Mouse (Mus musculus): ENCODE data around the gene Garem2. TPM values are rescaled to one million over a fixed set of nuclear protein-coding genes. Genes with fewer than 3 reads are reported as not detected.

The Garem2 gene
- polyA plus RNA-seq, 1 experiment from 2014 or later = 17.2 TPM

DNA sequence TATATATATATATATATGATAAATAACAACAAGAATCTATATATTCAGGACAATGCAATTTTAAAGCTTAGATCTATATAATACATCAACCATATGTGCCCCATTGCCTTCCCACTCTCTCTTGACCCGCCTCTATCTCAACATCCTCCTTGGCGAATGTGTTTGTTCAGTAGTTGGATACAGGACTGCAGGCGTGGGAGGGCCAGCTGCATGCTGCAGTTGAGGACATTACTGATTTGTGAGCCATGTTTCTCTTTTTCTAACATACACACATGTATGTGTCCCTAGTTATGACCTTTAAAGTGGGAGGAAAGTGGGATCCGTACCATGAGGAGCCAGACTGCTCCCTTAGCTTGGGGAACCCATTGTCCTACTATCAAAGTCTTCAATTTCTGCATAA, 26.3 kb downstream of the Garem2 start:
- H3K4me3 ChIP-seq (replicated peaks; ENCODE audit: low read depth, low read length) = no peak overlapping the region
- H3K4me1 ChIP-seq (ENCODE audit: control insufficient read depth, insufficient read depth, low read length) = no peaks in the 10 kb centered on the region
- H3K9ac ChIP-seq (replicated peaks; ENCODE audit: low read length) = no peak overlapping the region
- WGBS = 95% methylated on average over 4 of the region's 4 CpGs
- no peak overlapping the region for H3K4me2 ChIP-seq (ENCODE audit: low read length)
- DNase-seq (no peak), ATAC-seq (ENCODE audit: low FRiP score, low TSS enrichment) (no peak)
- H3K27ac ChIP-seq (replicated peaks; ENCODE audit: low read depth, low read length) = no peak overlapping the region
- H3K36me3 ChIP-seq (ENCODE audit: control insufficient read depth, insufficient read depth, low read length) = peaks cover 88% of the 10 kb centered on the region
- no peaks in the 10 kb centered on the region for H3K27me3 ChIP-seq (ENCODE audit: control insufficient read depth, insufficient read depth, low read length)
- H3K9me3 ChIP-seq (ENCODE audit: control insufficient read depth, low read length) = no peaks in the 10 kb centered on the region

GRCm38 (mm10) chr5:30132173-30132572, 27.2 kb downstream of the Garem2 start:
- H3K4me1 ChIP-seq (ENCODE audit: control insufficient read depth, insufficient read depth, low read length) = no peaks in the 10 kb centered on the region
- H3K9me3 ChIP-seq (ENCODE audit: control insufficient read depth, low read length) = no peaks in the 10 kb centered on the region
- no peak overlapping the region for H3K4me2 ChIP-seq (ENCODE audit: low read length)
- no peak overlapping the region for H3K9ac ChIP-seq (replicated peaks; ENCODE audit: low read length)
- DNase-seq (no peak), ATAC-seq (ENCODE audit: low FRiP score, low TSS enrichment) (no peak)
- no peaks in the 10 kb centered on the region for H3K27me3 ChIP-seq (ENCODE audit: control insufficient read depth, insufficient read depth, low read length)
- WGBS = 97% methylated on average over 2 of the region's 2 CpGs
- no peak overlapping the region for H3K4me3 ChIP-seq (replicated peaks; ENCODE audit: low read depth, low read length)
- no peak overlapping the region for H3K27ac ChIP-seq (replicated peaks; ENCODE audit: low read depth, low read length)
- peaks cover 85% of the 10 kb centered on the region for H3K36me3 ChIP-seq (ENCODE audit: control insufficient read depth, insufficient read depth, low read length)

DNA sequence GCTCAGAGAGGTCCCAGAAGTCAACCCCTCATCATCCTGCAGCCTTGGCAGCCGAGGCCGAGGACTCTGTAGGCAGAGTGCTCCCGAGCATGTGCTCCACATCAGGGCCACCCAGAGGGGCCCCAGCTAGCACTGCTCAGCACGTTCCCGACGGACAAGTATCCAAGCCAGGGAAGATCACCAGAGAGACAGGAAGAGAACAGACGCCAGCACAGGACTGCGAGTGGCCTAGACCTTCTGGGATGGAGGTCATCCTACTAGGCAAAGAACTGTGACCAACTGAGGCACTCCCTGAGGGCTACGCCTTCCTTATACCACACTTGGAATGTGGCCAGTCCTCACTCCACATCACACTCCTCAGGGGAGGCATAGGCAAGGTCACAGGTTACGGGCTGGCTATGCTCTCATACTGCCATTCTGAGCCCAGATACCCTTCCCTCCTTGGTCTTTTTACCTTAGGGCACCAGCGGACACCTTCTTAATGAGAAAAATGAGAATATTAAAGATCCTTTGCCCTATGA, 30.8 kb downstream of the Garem2 start:
- Histone ChIP-seq H3K27me3 (ENCODE audit: control insufficient read depth, insufficient read depth, low read length) (no peaks in the 10 kb centered on the region), H3K4me3 (replicated peaks; ENCODE audit: low read depth, low read length) (no peak overlapping the region), H3K9me3 (ENCODE audit: control insufficient read depth, low read length) (no peaks in the 10 kb centered on the region), H3K27ac (replicated peaks; ENCODE audit: low read depth, low read length) (no peak overlapping the region), H3K9ac (replicated peaks; ENCODE audit: low read length) (no peak overlapping the region), H3K4me2 (ENCODE audit: low read length) (no peak overlapping the region), H3K4me1 (ENCODE audit: control insufficient read depth, insufficient read depth, low read length) (no peaks in the 10 kb centered on the region), H3K36me3 (ENCODE audit: control insufficient read depth, insufficient read depth, low read length) (peaks cover 86% of the 10 kb centered on the region)
- no peak for ATAC-seq (ENCODE audit: low FRiP score, low TSS enrichment)
- WGBS = 92% methylated on average over 11 of the region's 11 CpGs
- DNase-seq = no peak

GRCm38 (mm10) chr5:30137271-30137670, 32.3 kb downstream of the Garem2 start:
- no peaks in the 10 kb centered on the region for H3K9me3 ChIP-seq (ENCODE audit: control insufficient read depth, low read length)
- 92% methylated on average over 9 of the region's 9 CpGs for WGBS
- no peak overlapping the region for H3K4me2 ChIP-seq (ENCODE audit: low read length)
- H3K4me3 ChIP-seq (replicated peaks; ENCODE audit: low read depth, low read length) = no peak overlapping the region
- H3K36me3 ChIP-seq (ENCODE audit: control insufficient read depth, insufficient read depth, low read length) = peaks cover 89% of the 10 kb centered on the region
- ATAC-seq (ENCODE audit: low FRiP score, low TSS enrichment) = no peak
- no peak for DNase-seq
- no peaks in the 10 kb centered on the region for H3K27me3 ChIP-seq (ENCODE audit: control insufficient read depth, insufficient read depth, low read length)
- H3K9ac ChIP-seq (replicated peaks; ENCODE audit: low read length) = no peak overlapping the region
- H3K27ac ChIP-seq (replicated peaks; ENCODE audit: low read depth, low read length) = no peak overlapping the region
- H3K4me1 ChIP-seq (ENCODE audit: control insufficient read depth, insufficient read depth, low read length) = no peaks in the 10 kb centered on the region

GRCm38 (mm10) chr5:30138193-30138592, 33.2 kb downstream of the Garem2 start:
- no peak for DNase-seq
- H3K36me3 ChIP-seq (ENCODE audit: control insufficient read depth, insufficient read depth, low read length) = peaks cover 89% of the 10 kb centered on the region
- H3K27ac ChIP-seq (replicated peaks; ENCODE audit: low read depth, low read length) = no peak overlapping the region
- H3K4me2 ChIP-seq (ENCODE audit: low read length) = no peak overlapping the region
- WGBS = 96% methylated on average over 4 of the region's 4 CpGs
- H3K4me1 ChIP-seq (ENCODE audit: control insufficient read depth, insufficient read depth, low read length) = no peaks in the 10 kb centered on the region
- no peaks in the 10 kb centered on the region for H3K27me3 ChIP-seq (ENCODE audit: control insufficient read depth, insufficient read depth, low read length)
- H3K9me3 ChIP-seq (ENCODE audit: control insufficient read depth, low read length) = no peaks in the 10 kb centered on the region
- H3K4me3 ChIP-seq (replicated peaks; ENCODE audit: low read depth, low read length) = no peak overlapping the region
- ATAC-seq (ENCODE audit: low FRiP score, low TSS enrichment) = no peak
- H3K9ac ChIP-seq (replicated peaks; ENCODE audit: low read length) = no peak overlapping the region

GRCm38 (mm10) chr5:30146526-30146925, 41.6 kb downstream of the Garem2 start:
- no peaks in the 10 kb centered on the region for H3K9me3 ChIP-seq (ENCODE audit: control insufficient read depth, low read length)
- WGBS = 90% methylated on average over 6 of the region's 6 CpGs
- DNase-seq (no peak), ATAC-seq (ENCODE audit: low FRiP score, low TSS enrichment) (no peak)
- H3K4me3 ChIP-seq (replicated peaks; ENCODE audit: low read depth, low read length) = no peak overlapping the region
- H3K27ac ChIP-seq (replicated peaks; ENCODE audit: low read depth, low read length) = no peak overlapping the region
- no peaks in the 10 kb centered on the region for H3K4me1 ChIP-seq (ENCODE audit: control insufficient read depth, insufficient read depth, low read length)
- H3K9ac ChIP-seq (replicated peaks; ENCODE audit: low read length) = no peak overlapping the region
- peaks cover 54% of the 10 kb centered on the region for H3K36me3 ChIP-seq (ENCODE audit: control insufficient read depth, insufficient read depth, low read length)
- H3K4me2 ChIP-seq (ENCODE audit: low read length) = no peak overlapping the region
- H3K27me3 ChIP-seq (ENCODE audit: control insufficient read depth, insufficient read depth, low read length) = no peaks in the 10 kb centered on the region

GRCm38 (mm10) chr5:30148133-30148920, 43.4 kb downstream of the Garem2 start:
- H3K9ac ChIP-seq (replicated peaks; ENCODE audit: low read length) = no peak overlapping the region
- DNase-seq (no peak), ATAC-seq (ENCODE audit: low FRiP score, low TSS enrichment) (no peak)
- no peaks in the 10 kb centered on the region for H3K27me3 ChIP-seq (ENCODE audit: control insufficient read depth, insufficient read depth, low read length)
- H3K4me1 ChIP-seq (ENCODE audit: control insufficient read depth, insufficient read depth, low read length) = no peaks in the 10 kb centered on the region
- H3K4me2 ChIP-seq (ENCODE audit: low read length) = no peak overlapping the region
- H3K27ac ChIP-seq (replicated peaks; ENCODE audit: low read depth, low read length) = no peak overlapping the region
- H3K9me3 ChIP-seq (ENCODE audit: control insufficient read depth, low read length) = no peaks in the 10 kb centered on the region
- WGBS = 86% methylated on average over 5 of the region's 5 CpGs
- H3K36me3 ChIP-seq (ENCODE audit: control insufficient read depth, insufficient read depth, low read length) = peaks cover 36% of the 10 kb centered on the region
- no peak overlapping the region for H3K4me3 ChIP-seq (replicated peaks; ENCODE audit: low read depth, low read length)

- Histone ChIP-seq H3K9ac (replicated peaks; ENCODE audit: low read length) (no peak overlapping the region), H3K4me2 (ENCODE audit: low read length) (no peak overlapping the region), H3K4me1 (ENCODE audit: control insufficient read depth, insufficient read depth, low read length) (peaks cover 14% of the 10 kb centered on the region), H3K4me3 (replicated peaks; ENCODE audit: low read depth, low read length) (no peak overlapping the region), H3K27me3 (ENCODE audit: control insufficient read depth, insufficient read depth, low read length) (no peaks in the 10 kb centered on the region), H3K27ac (replicated peaks; ENCODE audit: low read depth, low read length) (no peak overlapping the region), H3K9me3 (ENCODE audit: control insufficient read depth, low read length) (no peaks in the 10 kb centered on the region), H3K36me3 (ENCODE audit: control insufficient read depth, insufficient read depth, low read length) (peaks cover 4% of the 10 kb centered on the region)
- no peak for DNase-seq
- WGBS = 91% methylated on average over 4 of the region's 4 CpGs
- ATAC-seq (ENCODE audit: low FRiP score, low TSS enrichment) = no peak
Measured at GRCm38 (mm10) chr5:30152007-30152406, 47.0 kb downstream of the Garem2 start.

DNA sequence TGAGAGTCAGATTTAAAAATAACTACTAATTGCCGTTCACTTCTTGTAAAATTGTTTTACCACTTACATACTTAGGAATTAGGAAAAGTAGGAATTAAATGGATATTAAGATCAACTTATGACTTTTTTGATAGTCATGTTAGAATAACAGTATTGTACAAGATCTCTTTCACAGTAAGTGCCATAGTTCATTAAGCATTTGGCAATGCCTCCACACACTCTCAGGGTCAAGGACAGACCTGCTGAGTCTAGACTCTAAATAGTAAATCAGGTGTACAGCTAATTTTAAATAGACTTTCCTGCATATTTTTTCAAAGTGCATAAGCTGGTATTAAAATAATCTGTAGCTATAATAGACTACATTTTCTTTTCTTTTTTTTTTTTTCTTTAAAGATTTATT, 47.5 kb downstream of the Garem2 start:
- no peaks in the 10 kb centered on the region for H3K9me3 ChIP-seq (ENCODE audit: control insufficient read depth, low read length)
- H3K4me1 ChIP-seq (ENCODE audit: control insufficient read depth, insufficient read depth, low read length) = peaks cover 14% of the 10 kb centered on the region
- H3K4me2 ChIP-seq (ENCODE audit: low read length) = no peak overlapping the region
- no peaks in the 10 kb centered on the region for H3K27me3 ChIP-seq (ENCODE audit: control insufficient read depth, insufficient read depth, low read length)
- H3K9ac ChIP-seq (replicated peaks; ENCODE audit: low read length) = no peak overlapping the region
- ATAC-seq (ENCODE audit: low FRiP score, low TSS enrichment) = no peak
- no peaks in the 10 kb centered on the region for H3K36me3 ChIP-seq (ENCODE audit: control insufficient read depth, insufficient read depth, low read length)
- no peak overlapping the region for H3K4me3 ChIP-seq (replicated peaks; ENCODE audit: low read depth, low read length)
- no peak overlapping the region for H3K27ac ChIP-seq (replicated peaks; ENCODE audit: low read depth, low read length)
- no peak for DNase-seq
- WGBS = 91% methylated on average over 1 of the region's 1 CpGs
